Mouse (Mus musculus) embryonic facial prominence, embryonic 10.5 days (tissue): ENCODE data around the gene Nxph1. TPM values are rescaled to one million over a fixed set of nuclear protein-coding genes. Genes with fewer than 3 reads are reported as not detected.

Experiments
- DNase-seq: peaks from one replicate; pipeline ENCODE4 v3.0.0-alpha.2; 2017; ENCODE audit warnings: low spot score
- H3K27ac ChIP-seq: fragments of 300-500 bp; sonication (generic); replicated peaks from 2 replicates; pipeline ENCODE4 v1.5.1; 2016; ENCODE audit warnings: mild to moderate bottlenecking
- H3K27me3 ChIP-seq: fragments of 300-500 bp; sonication (generic); replicated peaks from 2 replicates; pipeline ENCODE4 v1.6.1; 2016; ENCODE audit warnings: low read depth, mild to moderate bottlenecking; ENCODE audit not compliant: poor library complexity, severe bottlenecking
- H3K36me3 ChIP-seq: fragments of 300-500 bp; sonication (generic); replicated peaks from 2 replicates; pipeline ENCODE4 v1.6.1; 2016; ENCODE audit warnings: mild to moderate bottlenecking, moderate library complexity
- H3K4me1 ChIP-seq: fragments of 300-500 bp; sonication (generic); 2 replicates; pipeline ENCODE4 v1.6.1; 2016
- H3K4me3 ChIP-seq: fragments of 300-500 bp; sonication (generic); 2 replicates; pipeline ENCODE4 v1.5.1; 2016; ENCODE audit warnings: mild to moderate bottlenecking, moderate library complexity
- H3K9me3 ChIP-seq: fragments of 300-500 bp; sonication (generic); 2 replicates; pipeline ENCODE4 v1.6.1; 2016; ENCODE audit warnings: mild to moderate bottlenecking
- WGBS: fragments of 180-500 bp; shearing (Covaris S2); methylation state at CpG from one replicate; pipeline ENCODE4 v1.1.7; 2016; 5-methylcytosine and 5-hydroxymethylcytosine counted together
- polyA plus RNA-seq: library from polyadenylated mRNA; unstranded; fragments of >200 nt; fragmentation: Nextera tagmentation; extraction: Ambion mirVana; gene quantifications from 2 replicates; pipeline ENCODE4 v1.2.1, GENCODE M21; 2016

The Nxph1 gene
- polyA plus RNA-seq, 1 experiment from 2014 or later = 0.32 TPM

GRCm38 (mm10) chr6:8950611-8951325, 2.5 kb downstream of the Nxph1 start:
- no peak overlapping the region for H3K27ac ChIP-seq
- no peaks in the 10 kb centered on the region for H3K9me3 ChIP-seq
- H3K4me3 ChIP-seq = peak overlapping the region; percentile 56
- WGBS = under 1% methylated on average over 26 of the region's 26 CpGs
- H3K36me3 ChIP-seq = no peaks in the 10 kb centered on the region
- DNase-seq = peak; percentile 15
- peaks cover 32% of the 10 kb centered on the region for H3K4me1 ChIP-seq
- peaks cover 97% of the 10 kb centered on the region for H3K27me3 ChIP-seq

GRCm38 (mm10) chr6:8951326-8951695, 3.1 kb downstream of the Nxph1 start:
- peak; percentile 84 for DNase-seq
- no peaks in the 10 kb centered on the region for H3K36me3 ChIP-seq
- H3K4me3 ChIP-seq = peak overlapping the region; percentile 56
- peaks cover 98% of the 10 kb centered on the region for H3K27me3 ChIP-seq
- no peaks in the 10 kb centered on the region for H3K9me3 ChIP-seq
- H3K4me1 ChIP-seq = peaks cover 32% of the 10 kb centered on the region
- no peak overlapping the region for H3K27ac ChIP-seq
- under 1% methylated on average over 24 of the region's 24 CpGs for WGBS

- no peak for DNase-seq
- H3K9me3 ChIP-seq = no peaks in the 10 kb centered on the region
- H3K4me1 ChIP-seq = peaks cover 34% of the 10 kb centered on the region
- no peaks in the 10 kb centered on the region for H3K36me3 ChIP-seq
- peaks cover 100% of the 10 kb centered on the region for H3K27me3 ChIP-seq
- H3K27ac ChIP-seq = no peak overlapping the region
- WGBS = 13% methylated on average over 15 of the region's 15 CpGs
- H3K4me3 ChIP-seq = 0 out of 2 replicates have a peak overlapping the region, but pooled peaks have one; percentile 56
These were observed 3.8 kb downstream of the Nxph1 start for GRCm38 (mm10) chr6:8951884-8952590.

GRCm38 (mm10) chr6:8955817-8956529, 7.7 kb downstream of the Nxph1 start:
- Histone ChIP-seq H3K4me1 (peaks cover 23% of the 10 kb centered on the region), H3K4me3 (peak overlapping the region; percentile 37), H3K27ac (no peak overlapping the region), H3K27me3 (peaks cover 90% of the 10 kb centered on the region), H3K9me3 (no peaks in the 10 kb centered on the region), H3K36me3 (no peaks in the 10 kb centered on the region)
- under 1% methylated on average over 35 of the region's 35 CpGs for WGBS
- DNase-seq = peak; percentile 23

GRCm38 (mm10) chr6:8956743-8957528, 8.7 kb downstream of the Nxph1 start:
- no peaks in the 10 kb centered on the region for H3K36me3 ChIP-seq
- peaks cover 16% of the 10 kb centered on the region; the same call in 1 of the 2 replicates for H3K4me1 ChIP-seq
- WGBS = 2% methylated on average over 25 of the region's 25 CpGs
- no peaks in the 10 kb centered on the region for H3K9me3 ChIP-seq
- H3K27ac ChIP-seq = no peak overlapping the region
- H3K27me3 ChIP-seq = peaks cover 80% of the 10 kb centered on the region
- DNase-seq = peak; percentile 38
- peak overlapping the region; percentile 37 for H3K4me3 ChIP-seq

GRCm38 (mm10) chr6:8957529-8957887, 9.3 kb downstream of the Nxph1 start:
- WGBS = under 1% methylated on average over 15 of the region's 15 CpGs
- Histone ChIP-seq H3K27me3 (peaks cover 75% of the 10 kb centered on the region), H3K27ac (no peak overlapping the region)

GRCm38 (mm10) chr6:8958081-8958919, 10.1 kb downstream of the Nxph1 start:
- Histone ChIP-seq H3K27ac (no peak overlapping the region), H3K27me3 (peaks cover 67% of the 10 kb centered on the region), H3K4me1 (peaks cover 16% of the 10 kb centered on the region; the same call in 1 of the 2 replicates), H3K36me3 (no peaks in the 10 kb centered on the region), H3K9me3 (no peaks in the 10 kb centered on the region), H3K4me3 (peak overlapping the region; percentile 37)
- DNase-seq = peak; percentile 55
- WGBS = 3% methylated on average over 28 of the region's 28 CpGs

More at GRCm38 (mm10) chr6:8957529-8957887, 9.3 kb downstream of the Nxph1 start:
- peak overlapping the region; percentile 37 for H3K4me3 ChIP-seq
- H3K4me1 ChIP-seq = peaks cover 16% of the 10 kb centered on the region; the same call in 1 of the 2 replicates
- peak; percentile 82 for DNase-seq
- no peaks in the 10 kb centered on the region for H3K9me3 ChIP-seq
- H3K36me3 ChIP-seq = no peaks in the 10 kb centered on the region

GRCm38 (mm10) chr6:8959810-8960209, 11.6 kb downstream of the Nxph1 start:
- H3K27me3 ChIP-seq = peaks cover 52% of the 10 kb centered on the region
- WGBS = 81% methylated on average over 4 of the region's 4 CpGs
- H3K9me3 ChIP-seq = no peaks in the 10 kb centered on the region
- H3K27ac ChIP-seq = no peak overlapping the region
- DNase-seq = no peak
- no peak overlapping the region for H3K4me3 ChIP-seq
- peaks cover 16% of the 10 kb centered on the region; the same call in 1 of the 2 replicates for H3K4me1 ChIP-seq
- no peaks in the 10 kb centered on the region for H3K36me3 ChIP-seq

- no peaks in the 10 kb centered on the region for H3K4me1 ChIP-seq
- no peaks in the 10 kb centered on the region for H3K9me3 ChIP-seq
- no peaks in the 10 kb centered on the region for H3K27me3 ChIP-seq
- no peak for DNase-seq
- H3K36me3 ChIP-seq = no peaks in the 10 kb centered on the region
- H3K4me3 ChIP-seq = no peak overlapping the region
- 69% methylated on average over 2 of the region's 2 CpGs for WGBS
- H3K27ac ChIP-seq = no peak overlapping the region
These were observed 22.3 kb downstream of the Nxph1 start for GRCm38 (mm10) chr6:8970576-8970975.

GRCm38 (mm10) chr6:8979237-8979871, 31.1 kb downstream of the Nxph1 start:
- Histone ChIP-seq H3K36me3 (no peaks in the 10 kb centered on the region), H3K27me3 (no peaks in the 10 kb centered on the region), H3K9me3 (no peaks in the 10 kb centered on the region), H3K4me3 (no peak overlapping the region), H3K27ac (no peak overlapping the region), H3K4me1 (no peaks in the 10 kb centered on the region)
- 62% methylated on average over 4 of the region's 4 CpGs for WGBS
- DNase-seq = no peak

- H3K4me1 ChIP-seq = 0 out of 2 replicates have a peak, but pooled peaks cover 5% of the 10 kb centered on the region
- H3K27me3 ChIP-seq = no peaks in the 10 kb centered on the region
- no peak overlapping the region for H3K4me3 ChIP-seq
- H3K27ac ChIP-seq = no peak overlapping the region
- 66% methylated on average over 12 of the region's 12 CpGs for WGBS
- H3K36me3 ChIP-seq = no peaks in the 10 kb centered on the region
- peak; percentile 12 for DNase-seq
- H3K9me3 ChIP-seq = no peaks in the 10 kb centered on the region
These were observed 48.2 kb downstream of the Nxph1 start for GRCm38 (mm10) chr6:8996301-8996943.
